Mouse (Mus musculus): ENCODE data around the gene Tef.
A peak's percentile ranks its signal among the peaks of the same experiment; 100 is the strongest.

Gene Tef

GRCm38 (mm10) chr15:81800391-81800790 is 1.8 kb upstream of the Tef start:
- no peak for DNase-seq

DNA sequence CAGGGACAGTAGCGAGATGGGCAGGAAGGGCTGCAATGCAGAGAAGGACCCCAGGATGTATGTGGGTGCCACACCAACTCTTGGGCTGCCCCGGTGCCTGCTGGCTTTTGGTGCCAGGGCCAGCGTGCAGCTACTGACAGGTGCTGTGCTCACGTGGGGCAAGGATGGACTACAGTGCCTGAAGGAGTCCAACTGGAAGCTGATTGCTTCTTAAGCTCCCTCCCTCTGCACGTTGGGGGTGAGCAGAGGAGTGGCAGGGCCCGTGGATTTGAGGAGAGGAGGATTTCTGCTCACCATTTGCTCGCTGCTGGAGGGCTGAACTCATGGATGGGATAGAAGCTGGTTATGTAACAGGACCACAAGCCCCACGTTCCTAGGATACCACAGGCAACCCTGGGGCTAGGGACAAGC is 725 bp downstream of the Tef start:
- DNase-seq, result no peak

DNA sequence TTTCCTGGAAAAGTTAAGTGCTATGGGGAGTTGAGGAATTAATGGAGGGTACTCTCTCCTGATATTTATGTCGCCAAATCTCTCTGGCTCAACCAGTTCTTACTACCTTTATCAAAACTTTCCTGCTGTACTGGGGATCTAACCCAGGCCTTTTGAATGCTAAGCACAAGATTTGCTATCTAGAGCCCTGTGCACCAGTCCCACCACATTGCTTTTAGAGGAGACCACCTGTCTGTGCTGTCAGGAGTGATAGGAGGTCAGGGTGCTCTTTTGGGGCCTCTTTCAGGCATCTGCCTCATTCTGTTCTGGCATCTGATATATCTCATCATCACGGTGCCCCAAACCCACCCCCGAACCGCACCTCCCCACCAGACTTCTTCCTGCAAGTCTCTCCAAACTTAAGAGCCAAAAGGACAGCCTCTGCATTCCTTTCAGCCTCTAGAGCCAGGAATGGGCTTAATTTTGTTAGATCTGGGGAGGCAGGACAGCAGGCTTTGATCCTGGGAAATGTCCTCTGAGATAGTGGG is 1.3 kb downstream of the Tef start:
- DNase-seq, result no peak

GRCm38 (mm10) chr15:81804172-81804571 is 2.0 kb downstream of the Tef start:
- DNase-seq, result no peak

GRCm38 (mm10) chr15:81804883-81805282 is 2.7 kb downstream of the Tef start:
- DNase-seq, result no peak

DNA sequence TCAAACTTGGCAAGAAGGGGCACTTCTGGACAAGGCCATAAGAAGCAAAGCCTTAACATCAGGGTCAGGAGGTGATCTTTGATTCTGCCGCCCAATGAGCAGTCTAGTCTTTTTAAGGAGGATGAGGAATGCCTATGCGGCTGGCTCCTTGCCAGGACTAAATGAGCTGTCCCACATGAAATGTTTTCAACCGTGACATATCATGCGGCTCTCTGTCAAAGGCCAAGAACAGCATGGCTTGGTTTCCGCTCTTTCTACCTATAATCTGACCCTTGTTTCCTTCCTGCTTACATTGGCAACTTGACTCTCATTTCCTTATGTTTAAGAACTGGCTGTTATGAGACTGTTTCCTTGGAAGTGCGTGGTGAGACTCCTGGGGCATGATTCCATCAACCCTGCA is 3.4 kb downstream of the Tef start:
- DNase-seq, result no peak

GRCm38 (mm10) chr15:81806621-81807404 is 4.6 kb downstream of the Tef start:
- no peak for DNase-seq

- no peak for DNase-seq
Observed at GRCm38 (mm10) chr15:81808799-81809198, 6.6 kb downstream of the Tef start.

DNA sequence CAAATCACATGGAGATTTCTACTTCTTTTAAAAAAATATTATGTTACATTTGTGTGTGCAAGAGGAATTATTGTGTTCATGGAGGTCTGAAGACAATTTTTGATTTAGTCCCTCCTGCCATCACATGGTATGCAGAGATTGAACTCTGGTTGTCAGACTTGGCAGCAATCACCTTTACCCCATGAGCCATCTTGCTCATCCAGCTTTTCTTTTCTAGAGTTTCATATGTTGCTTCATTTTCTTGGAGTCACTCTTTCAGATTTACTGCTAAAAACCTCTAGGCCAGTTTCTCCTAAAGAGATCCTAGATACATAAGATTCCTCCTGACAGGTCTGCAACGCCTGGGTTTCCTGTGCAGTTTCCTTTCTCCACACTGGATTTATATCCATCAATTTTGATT is 7.3 kb downstream of the Tef start:
- no peak for DNase-seq

DNA sequence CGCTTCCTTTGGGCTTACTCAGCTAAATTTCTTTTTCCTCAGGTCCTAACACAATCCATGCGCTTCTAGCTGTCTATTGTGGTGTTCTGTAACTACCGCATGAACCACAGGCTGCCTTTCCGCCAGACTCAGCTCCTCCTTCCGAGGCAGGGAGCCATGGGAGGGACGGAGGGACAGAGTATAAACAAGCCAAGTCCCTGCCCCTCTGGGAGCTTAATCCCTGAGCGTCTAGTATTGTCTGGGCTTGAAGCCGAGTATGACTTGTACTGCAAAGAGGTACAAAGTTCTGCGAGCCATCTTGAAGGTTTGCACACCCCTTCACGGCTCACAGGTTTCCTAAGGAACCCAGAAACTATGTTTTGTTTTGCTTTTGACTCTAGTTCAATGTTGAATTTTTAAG is 7.9 kb downstream of the Tef start:
- peak; percentile 57 to 67 for DNase-seq

- peak; percentile 97 to 98 for DNase-seq
Observed at GRCm38 (mm10) chr15:81810671-81811598, 8.7 kb downstream of the Tef start.

- DNase-seq, result no peak
Observed at GRCm38 (mm10) chr15:81811599-81811996, 9.4 kb downstream of the Tef start.

DNA sequence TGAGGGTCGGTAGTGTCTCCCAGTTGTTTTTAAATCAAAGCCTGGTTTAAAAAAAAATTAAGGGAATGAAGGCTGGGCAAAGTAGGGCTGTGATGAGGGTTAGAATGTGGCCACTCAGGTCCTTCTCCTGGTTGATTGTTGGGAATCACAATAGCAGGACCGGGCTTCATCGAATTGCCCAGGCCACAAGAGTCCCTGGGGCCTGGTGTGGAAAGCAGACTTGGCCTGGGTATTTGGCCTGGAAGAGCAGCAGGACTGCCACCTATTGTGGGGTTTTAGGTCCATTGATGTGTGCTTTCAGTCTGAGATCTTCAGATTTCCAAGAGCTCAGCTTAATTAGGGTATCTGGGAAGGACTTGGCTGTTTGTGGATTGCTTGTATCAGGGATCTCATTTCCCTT is 10.1 kb downstream of the Tef start:
- no peak for DNase-seq

GRCm38 (mm10) chr15:81812696-81813631 is 10.7 kb downstream of the Tef start:
- no peak for DNase-seq

DNA sequence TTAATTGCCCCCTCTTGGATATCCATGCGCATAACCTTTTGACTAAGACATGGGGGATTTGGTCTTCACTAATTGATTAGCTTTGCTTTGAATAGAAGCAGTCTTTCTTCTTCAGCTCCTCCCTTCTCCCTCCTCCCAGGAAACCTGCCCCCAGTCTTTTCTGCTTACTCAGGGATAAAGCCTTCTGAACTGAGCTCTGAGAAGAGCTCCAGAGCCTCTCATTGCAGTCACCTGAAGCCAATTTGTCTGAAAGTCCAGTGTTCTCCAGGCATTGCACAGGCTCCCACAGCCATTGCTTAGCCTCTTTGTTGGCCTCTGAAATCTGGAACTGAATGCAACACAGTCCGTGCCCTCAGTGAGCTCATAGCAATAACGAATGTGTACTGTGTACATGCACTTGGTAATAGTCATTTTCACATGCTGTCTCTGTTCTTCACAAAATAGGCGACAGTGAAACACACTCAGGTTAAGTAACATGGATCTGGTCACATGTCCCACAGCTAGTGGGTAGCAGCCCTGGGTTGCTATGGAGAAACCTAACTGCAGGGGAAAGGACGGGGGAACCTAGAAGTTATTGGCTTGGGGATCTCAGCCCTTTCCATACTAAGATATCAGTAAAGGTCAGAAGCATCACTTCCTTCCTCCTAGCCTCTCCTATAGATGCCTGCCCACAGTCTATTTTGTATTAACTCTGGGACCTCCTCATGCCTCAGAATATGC is 11.9 kb downstream of the Tef start:
- DNase-seq, result no peak

DNA sequence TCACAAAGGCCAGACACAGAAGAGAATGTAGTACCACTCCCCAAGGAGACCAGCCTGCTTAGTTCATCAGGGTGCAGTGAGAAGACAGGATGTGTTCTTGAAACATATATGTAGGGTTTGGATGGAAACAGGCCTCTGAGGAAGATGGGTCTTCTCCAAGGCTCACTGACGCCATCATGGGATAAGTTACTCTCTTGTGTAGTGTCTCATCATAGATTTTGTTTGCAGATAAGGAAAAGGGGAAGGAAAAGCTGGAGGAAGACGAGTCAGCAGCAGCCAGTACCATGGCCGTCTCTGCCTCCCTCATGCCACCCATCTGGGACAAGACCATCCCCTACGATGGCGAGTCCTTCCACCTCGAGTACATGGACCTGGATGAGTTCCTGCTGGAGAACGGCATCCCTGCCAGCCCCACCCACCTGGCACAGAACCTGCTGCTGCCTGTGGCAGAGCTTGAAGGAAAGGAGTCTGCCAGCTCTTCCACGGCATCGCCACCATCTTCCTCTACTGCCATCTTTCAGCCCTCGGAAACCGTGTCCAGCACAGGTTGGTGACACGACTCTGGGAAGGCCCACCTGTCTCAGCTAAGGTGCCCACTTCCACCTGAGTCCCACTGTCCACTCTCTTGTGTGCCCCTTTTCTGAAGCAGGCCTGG is 12.6 kb downstream of the Tef start:
- DNase-seq, result no peak

DNA sequence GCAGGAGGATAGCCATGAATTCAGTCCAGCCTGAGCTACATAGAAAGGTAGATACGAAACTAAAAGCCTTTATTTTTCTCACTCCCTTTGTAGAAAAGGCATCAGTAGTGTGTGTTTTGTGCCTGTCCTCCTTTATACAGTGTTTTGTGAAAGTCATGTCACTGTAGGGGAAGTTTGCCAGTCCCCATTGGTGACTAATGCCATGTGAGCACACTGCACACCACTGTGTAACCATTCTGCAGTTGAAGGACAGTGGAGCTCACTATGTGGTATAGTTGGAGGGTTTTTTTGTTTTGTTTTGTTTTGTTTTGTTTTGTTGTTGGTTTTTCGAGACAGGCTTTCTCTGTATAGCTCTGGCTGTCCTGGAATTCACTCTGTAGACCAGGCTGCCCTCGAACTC is 16.2 kb downstream of the Tef start:
- DNase-seq, result no peak

- no peak for DNase-seq
Observed at GRCm38 (mm10) chr15:81822631-81823030, 20.4 kb downstream of the Tef start.

DNA sequence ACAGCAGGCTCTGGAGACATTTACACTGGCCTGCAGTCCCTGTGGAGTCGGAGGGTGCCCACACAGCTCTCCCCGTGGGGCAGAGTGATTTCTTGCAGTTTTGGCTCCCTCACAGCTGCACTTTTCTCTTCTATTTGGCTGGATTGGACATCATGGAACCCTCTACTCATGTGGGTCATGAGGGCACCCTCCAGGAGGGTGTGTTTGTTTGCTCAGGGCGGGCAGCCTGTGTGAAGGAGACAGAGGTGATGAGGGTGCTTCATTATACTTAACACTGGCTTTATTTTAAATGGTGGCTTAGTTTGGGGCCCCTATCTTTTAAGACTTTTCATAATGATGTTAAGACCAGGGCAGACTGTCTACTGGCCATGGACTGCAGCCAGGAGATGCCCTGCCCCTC is 22.6 kb downstream of the Tef start:
- DNase-seq, result no peak

DNA sequence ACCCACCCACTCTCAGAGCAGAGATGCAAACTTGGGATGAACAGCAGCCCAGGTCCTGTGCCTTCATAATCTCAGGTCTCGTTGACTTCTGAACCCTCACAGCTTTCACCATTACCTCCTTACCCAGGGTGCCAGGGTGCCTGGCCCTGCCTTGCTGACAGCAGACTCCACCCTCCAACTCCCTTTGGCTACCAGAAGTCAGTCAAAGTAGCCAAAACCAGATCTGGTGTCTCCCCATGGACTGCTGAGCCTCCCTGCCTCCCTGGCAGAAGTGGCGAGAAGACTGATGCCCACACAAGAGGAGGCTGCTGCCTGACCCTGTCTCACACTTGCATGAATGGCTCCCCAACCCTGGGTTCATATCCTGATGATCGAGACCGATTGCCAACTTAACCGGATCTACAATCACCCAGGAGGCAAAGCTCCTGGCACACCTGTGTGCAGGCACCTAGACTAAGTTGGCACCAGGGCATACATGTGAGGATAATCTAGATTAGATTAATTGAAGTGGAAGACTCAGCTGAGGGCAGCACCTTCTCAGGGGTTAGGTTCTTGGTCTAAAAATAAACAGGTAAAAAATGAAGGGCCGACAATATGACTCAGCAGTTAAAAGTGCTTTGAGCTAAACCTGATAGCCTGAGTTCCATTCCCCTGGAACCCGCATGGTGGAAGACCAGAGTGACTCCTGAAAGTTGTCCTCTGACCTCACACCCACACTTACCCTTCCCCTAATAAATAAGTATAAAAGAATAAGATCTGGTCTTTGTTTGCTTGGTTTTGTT is 26.4 kb downstream of the Tef start:
- DNase-seq, result no peak

GRCm38 (mm10) chr15:81829208-81829580 is 27.0 kb downstream of the Tef start:
- no peak for DNase-seq
